Comparison of ENCODE assay signal across 10 mouse cellular contexts in genomic region chr15:102977423-102977974, GRCm38 (mm10). TPM values are rescaled to one million over a fixed set of nuclear protein-coding genes. Genes with fewer than 3 reads are reported as not detected.
DNase-seq lines count a peak whose midpoint lies in the region; ATAC-seq and TF ChIP-seq lines count a peak whose summit lies in the region.
"Had no signal": no experiment of that assay in that cellular context is flagged by ENCODE, and none has a peak within 500 bp of the region (broad histone marks: within the 10 kb centered on the region; RNA-seq: fewer than 3 reads in every experiment).

No protein-coding gene starts in this region.

- DNase-seq in heart, embryonic 10.5 days (ENCODE audit: low spot score), result no peak
- DNase-seq in heart, adult 18-20 months, result no peak
- DNase-seq in lung, postnatal 10 days, result no peak
- DNase-seq in limb, embryonic 11.5 days (ENCODE audit: low spot score), result no peak
- DNase-seq in cerebellum, postnatal 36 days, result no peak
- no peak for DNase-seq in spleen, adult 12 weeks (ENCODE audit: low spot score)
- DNase-seq: cerebellum, adult 9-11 months had no signal

- TF ChIP-seq POLR2A in small intestine, adult 2 months (IDR thresholded peaks at IDR 0.05; ENCODE audit: low read depth, low read length), result no peak

- no peaks in the 10 kb centered on the region for H3K36me3 ChIP-seq in heart, embryonic 10.5 days
- no peaks in the 10 kb centered on the region for H3K36me3 ChIP-seq in lung, embryonic 16.5 days (ENCODE audit: control insufficient read depth, insufficient read depth, low read length)
- no peaks in the 10 kb centered on the region for H3K36me3 ChIP-seq in limb, embryonic 11.5 days (ENCODE audit: control insufficient read depth, insufficient read depth, low read length)
- no peaks in the 10 kb centered on the region for H3K36me3 ChIP-seq in small intestine, adult 2 months (ENCODE audit: control insufficient read depth, insufficient read depth, low read length)

- H3K27ac ChIP-seq in heart, embryonic 10.5 days, result no peak overlapping the region
- H3K27ac ChIP-seq in lung, embryonic 16.5 days (ENCODE audit: low read length), result no peak overlapping the region
- H3K27ac ChIP-seq in limb, embryonic 11.5 days (replicated peaks; ENCODE audit: low read depth, low read length), result peak overlapping the region; percentile 84
- no peak overlapping the region for H3K27ac ChIP-seq in small intestine, adult 2 months (ENCODE audit: insufficient read depth, low read depth, low read length)

- no peak for ATAC-seq in lung, embryonic 16.5 days (ENCODE audit: low read depth)
- ATAC-seq in limb, embryonic 11.5 days (ENCODE audit: insufficient number of reproducible peaks, low FRiP score, low TSS enrichment, low read depth), result no peak

- WGBS in heart, embryonic 10.5 days, result under 1% methylated on average over 16 of the region's 16 CpGs
- 4% methylated on average over 15 of the region's 16 CpGs for WGBS in lung, embryonic 16.5 days
- WGBS in limb, embryonic 11.5 days, result under 1% methylated on average over 15 of the region's 16 CpGs
- 8% methylated on average over 15 of the region's 16 CpGs for WGBS in small intestine, adult 2 months

- H3K9ac ChIP-seq in lung, embryonic 16.5 days (ENCODE audit: low read length), result no peak overlapping the region
- H3K9ac ChIP-seq in limb, embryonic 11.5 days (ENCODE audit: low read length), result peak overlapping the region; percentile 76

- peak overlapping the region; percentile 41 for H3K4me3 ChIP-seq in heart, embryonic 10.5 days
- H3K4me3 ChIP-seq in lung, embryonic 16.5 days (ENCODE audit: low read length), result no peak overlapping the region; the same call in 1 of the 2 replicates
- H3K4me3 ChIP-seq in limb, embryonic 11.5 days (ENCODE audit: low read depth, low read length), result peak overlapping the region; percentile 33
- H3K4me3 ChIP-seq in small intestine, adult 2 months (ENCODE audit: low read depth, low read length), result peak overlapping the region; percentile 52

- peaks cover 16% of the 10 kb centered on the region for H3K4me1 ChIP-seq in heart, embryonic 10.5 days
- H3K4me1 ChIP-seq in lung, embryonic 16.5 days (replicated peaks; ENCODE audit: control insufficient read depth, insufficient read depth, low read length), result no peaks in the 10 kb centered on the region; the same call in 1 of the 2 replicates
- H3K4me1 ChIP-seq in limb, embryonic 11.5 days (ENCODE audit: control insufficient read depth, insufficient read depth, low read length), result peaks cover 44% of the 10 kb centered on the region
- H3K4me1 ChIP-seq in small intestine, adult 2 months (ENCODE audit: control insufficient read depth, insufficient read depth, insufficient read length, low read length), result peaks cover 9% of the 10 kb centered on the region

- H3K27me3 ChIP-seq in heart, embryonic 10.5 days (ENCODE audit: insufficient read depth, poor library complexity, severe bottlenecking), result peaks cover 100% of the 10 kb centered on the region
- peaks cover 97% of the 10 kb centered on the region for H3K27me3 ChIP-seq in lung, embryonic 16.5 days (ENCODE audit: control insufficient read depth, insufficient read depth, low read depth, low read length)
- H3K27me3 ChIP-seq in limb, embryonic 11.5 days (ENCODE audit: control insufficient read depth, insufficient read depth, low read length), result peaks cover 75% of the 10 kb centered on the region
- peaks cover 91% of the 10 kb centered on the region for H3K27me3 ChIP-seq in small intestine, adult 2 months (ENCODE audit: control insufficient read depth, insufficient read depth, low read length)

- H3K4me2 ChIP-seq in lung, embryonic 16.5 days (ENCODE audit: low read depth, low read length), result 0 out of 2 replicates have a peak overlapping the region, but pooled peaks have one; percentile 7
- H3K4me2 ChIP-seq in limb, embryonic 11.5 days (ENCODE audit: low read depth, severe bottlenecking), result peak overlapping the region; percentile 53

- no peak for TF ChIP-seq CTCF in small intestine, adult 2 months (IDR thresholded peaks at IDR 0.05; ENCODE audit: extremely low read depth, insufficient read length, insufficient replicate concordance, low read depth, low read length)

- H3K9me3 ChIP-seq in heart, embryonic 10.5 days, result no peaks in the 10 kb centered on the region
- no peaks in the 10 kb centered on the region for H3K9me3 ChIP-seq in lung, embryonic 16.5 days (ENCODE audit: control insufficient read depth, low read length)
- H3K9me3 ChIP-seq in limb, embryonic 11.5 days (ENCODE audit: control insufficient read depth, low read length), result no peaks in the 10 kb centered on the region

RNA-seq across cellular contexts. Expression of gene Hoxc9, which starts 1.3 kb away (rescaled TPM):
- 0.49 TPM in 1 of 2 replicates, not detected in the other for polyA plus RNA-seq in heart, embryonic 10.5 days (2016; fragmentation: Nextera tagmentation; extraction: Ambion mirVana)
- total RNA-seq in heart, adult 18-20 months (2021), result not detected
- not detected in 2 replicates for polyA plus RNA-seq in lung, embryonic 16.5 days (2015; fragmentation: Nextera tagmentation; extraction: Ambion mirVana)
- 4.4 and 6.1 TPM in 2 replicates for polyA plus RNA-seq in limb, embryonic 11.5 days (2014; fragmentation: Nextera tagmentation; extraction: Ambion mirVana)
- polyA plus RNA-seq in small intestine, adult 2 months (2012; rRNA removed), result 0.22 TPM in 1 of 2 replicates, not detected in the other
- polyA plus RNA-seq: forebrain, embryonic 11.5 days had no signal

RNA-seq across cellular contexts. Expression of gene Hoxc5, which starts 10.3 kb away (rescaled TPM):
- 0.60 and 5.5 TPM in 2 replicates for polyA plus RNA-seq in heart, embryonic 10.5 days (2016; fragmentation: Nextera tagmentation; extraction: Ambion mirVana)
- under 1 TPM in 1 of 2 experiments, not detected in 1; 0.18 TPM for total RNA-seq in heart, adult 18-20 months (2021)
- 0.31 TPM in 2 replicates for polyA plus RNA-seq in lung, embryonic 16.5 days (2015; fragmentation: Nextera tagmentation; extraction: Ambion mirVana)
- polyA plus RNA-seq in limb, embryonic 11.5 days (2014; fragmentation: Nextera tagmentation; extraction: Ambion mirVana), result 8.3 and 9.1 TPM in 2 replicates
- polyA plus RNA-seq in small intestine, adult 2 months (2012; rRNA removed), result 0.28 and 1.7 TPM in 2 replicates
- polyA plus RNA-seq: forebrain, embryonic 11.5 days had no signal

RNA-seq across cellular contexts. Expression of gene Hoxc10, which starts 10.9 kb away (rescaled TPM):
- polyA plus RNA-seq in heart, embryonic 10.5 days (2016; fragmentation: Nextera tagmentation; extraction: Ambion mirVana), result 0.07 and 0.62 TPM in 2 replicates
- not detected for total RNA-seq in heart, adult 18-20 months (2021)
- 0.11 TPM in 1 of 2 replicates, not detected in the other for polyA plus RNA-seq in lung, embryonic 16.5 days (2015; fragmentation: Nextera tagmentation; extraction: Ambion mirVana)
- 43.9 and 56.2 TPM in 2 replicates for polyA plus RNA-seq in limb, embryonic 11.5 days (2014; fragmentation: Nextera tagmentation; extraction: Ambion mirVana)
- polyA plus RNA-seq in small intestine, adult 2 months (2012; rRNA removed), result not detected in 2 replicates
- polyA plus RNA-seq: forebrain, embryonic 11.5 days had no signal

RNA-seq across cellular contexts. Expression of gene Hoxc8, which starts 12.9 kb away (rescaled TPM):
- polyA plus RNA-seq in heart, embryonic 10.5 days (2016; fragmentation: Nextera tagmentation; extraction: Ambion mirVana), result 0.06 and 1.7 TPM in 2 replicates
- not detected for total RNA-seq in heart, adult 18-20 months (2021)
- 0.10 and 0.30 TPM in 2 replicates for polyA plus RNA-seq in lung, embryonic 16.5 days (2015; fragmentation: Nextera tagmentation; extraction: Ambion mirVana)
- 4.6 and 4.8 TPM in 2 replicates for polyA plus RNA-seq in limb, embryonic 11.5 days (2014; fragmentation: Nextera tagmentation; extraction: Ambion mirVana)
- polyA plus RNA-seq in small intestine, adult 2 months (2012; rRNA removed), result 1.8 TPM in 1 of 2 replicates, not detected in the other
- polyA plus RNA-seq: forebrain, embryonic 11.5 days had no signal

RNA-seq across cellular contexts. Expression of gene Hoxc6, which starts 20.6 kb away (rescaled TPM):
- polyA plus RNA-seq in heart, embryonic 10.5 days (2016; fragmentation: Nextera tagmentation; extraction: Ambion mirVana), result 0.23 and 1.8 TPM in 2 replicates
- total RNA-seq in heart, adult 18-20 months (2021), result under 1 TPM in 1 of 2 experiments, not detected in 1; 0.18 TPM
- 0.36 TPM in 2 replicates for polyA plus RNA-seq in lung, embryonic 16.5 days (2015; fragmentation: Nextera tagmentation; extraction: Ambion mirVana)
- polyA plus RNA-seq in limb, embryonic 11.5 days (2014; fragmentation: Nextera tagmentation; extraction: Ambion mirVana), result 9.5 and 10.9 TPM in 2 replicates
- 0.05 and 5.0 TPM in 2 replicates for polyA plus RNA-seq in small intestine, adult 2 months (2012; rRNA removed)
- polyA plus RNA-seq: forebrain, embryonic 11.5 days had no signal

Comparison
In these comparisons a context has a peak if more than half of its experiments do, and no peak if none do; other contexts are left out.
1. RNA of gene Hoxc10, which starts 10.9 kb away (polyA plus RNA-seq): 43.9 to 56.2 TPM in limb, embryonic 11.5 days; 0.07 to 0.62 TPM in heart, embryonic 10.5 days, 0.11 TPM in lung, embryonic 16.5 days and not detected in small intestine, adult 2 months; every median in the first group is over 10 times any median in the second.